Mouse (Mus musculus) urinary bladder, adult 18-20 months (tissue): ENCODE results near the gene Kri1.
A peak's percentile ranks its signal among the peaks of the same experiment; 100 is the strongest.
"Not testable (repeated sequence)": the region's sequence is repeated elsewhere in the genome, so short reads cannot be mapped to it uniquely, and the experiment has no call there.

Experiments used
- DNase-seq, 2 experiments: peaks; one replicate each; pipeline ENCODE4 v3.0.0; 2022; ENCODE audit warnings: low spot score in 2 of 2, mixed read lengths in 2 of 2

Gene Kri1

DNA sequence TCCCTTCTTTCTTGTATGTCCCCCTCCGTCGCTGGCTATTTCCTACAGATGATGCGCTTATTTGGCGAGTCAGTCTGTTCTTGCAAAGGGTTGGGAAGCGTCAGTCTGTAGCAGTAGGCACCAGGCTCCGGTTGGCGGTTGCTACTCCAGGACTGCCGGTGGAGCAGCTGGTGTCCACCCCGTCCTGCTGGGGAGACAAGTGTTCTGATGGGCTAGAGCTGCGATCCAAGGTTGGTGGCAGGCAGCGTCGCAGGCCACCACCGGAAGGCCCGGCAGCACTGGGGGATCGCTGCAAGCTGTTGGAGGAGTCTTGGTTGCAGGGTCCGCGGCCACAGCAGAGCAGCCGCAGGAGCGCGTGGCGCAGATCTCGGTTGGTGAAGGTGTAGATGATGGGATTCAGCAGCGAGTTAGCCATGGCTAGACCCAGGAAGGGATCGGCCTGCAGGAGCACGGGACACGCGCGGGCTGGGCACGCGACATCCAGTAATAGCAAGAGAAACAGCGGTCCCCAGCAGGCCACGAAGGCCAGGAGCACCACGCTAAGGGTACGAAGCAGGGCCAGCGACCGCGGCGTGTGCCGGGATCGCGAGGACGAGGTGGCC, 43.8 kb downstream of the Kri1 start:
- DNase-seq: no peak

GRCm38 (mm10) chr9:21241343-21241742, 46.4 kb downstream of the Kri1 start:
- peak; percentile 61 to 66 for DNase-seq

DNA sequence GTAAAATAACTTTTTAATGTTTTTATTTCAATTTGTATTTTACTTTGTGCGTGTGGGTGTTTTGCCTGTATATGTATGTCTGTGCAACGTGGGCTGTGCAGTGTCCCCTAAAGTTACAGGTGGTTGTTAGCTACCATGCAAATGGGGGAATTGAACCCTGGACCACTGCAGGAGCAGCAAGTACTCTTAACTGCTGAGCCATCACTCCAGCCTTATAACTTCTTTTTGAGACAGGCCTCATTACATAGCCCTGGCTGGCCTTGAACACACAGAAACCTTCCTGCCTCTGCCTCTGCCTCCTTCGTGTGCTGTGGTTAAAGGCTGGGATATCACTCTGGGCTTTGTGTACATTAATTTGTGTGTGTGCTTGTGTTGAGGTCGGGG, 48.3 kb downstream of the Kri1 start:
- no peak for DNase-seq

GRCm38 (mm10) chr9:21238733-21239464, 48.9 kb downstream of the Kri1 start, which contains the start of gene Keap1:
Gene Keap1, minus strand, starts transcription at chr9:21239361.
- DNase-seq: peak; percentile 67 to 90

DNA sequence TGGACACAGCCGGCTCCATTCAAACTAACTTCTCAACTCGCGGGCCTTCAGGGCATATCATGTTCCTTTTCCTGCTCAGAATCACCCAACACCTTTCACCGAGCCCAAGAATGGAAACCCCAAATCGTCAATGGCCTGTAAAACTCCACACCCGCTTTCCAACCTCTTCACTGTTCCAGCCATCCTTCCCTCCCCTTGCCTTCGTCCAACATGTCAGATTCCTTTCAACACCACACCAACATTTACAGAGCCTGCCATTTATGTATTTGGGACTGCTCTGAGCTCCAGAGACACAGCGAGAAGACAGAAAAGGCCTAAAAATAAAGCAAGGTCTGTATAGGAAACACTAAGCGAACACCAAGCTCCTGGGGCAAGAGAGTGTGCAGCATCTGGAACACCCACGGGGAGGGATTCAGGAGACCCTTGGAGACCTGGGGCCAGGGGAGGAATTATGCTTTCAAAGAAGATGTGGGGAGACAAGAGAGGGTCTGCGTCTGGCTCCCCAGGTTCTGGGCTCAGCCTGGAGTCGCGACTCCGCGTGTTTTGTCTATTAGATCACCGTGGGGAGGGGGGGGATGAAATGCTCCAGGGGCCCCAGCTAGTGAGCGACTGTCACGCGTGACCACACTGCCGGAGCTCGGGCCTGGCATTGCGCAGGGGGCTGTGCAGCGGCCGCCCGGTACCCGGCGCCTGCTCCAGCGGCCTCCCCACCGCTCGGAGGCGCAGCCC, 49.6 kb downstream of the Kri1 start:
- no peak for DNase-seq

- DNase-seq: no peak
Measured at GRCm38 (mm10) chr9:21237368-21238003, 50.3 kb downstream of the Kri1 start.

GRCm38 (mm10) chr9:21236991-21237367, 50.8 kb downstream of the Kri1 start:
- no peak for DNase-seq

- no peak for DNase-seq
Measured at GRCm38 (mm10) chr9:21235341-21235740, 52.4 kb downstream of the Kri1 start.

GRCm38 (mm10) chr9:21233805-21234204, 54.0 kb downstream of the Kri1 start:
- no peak for DNase-seq

DNA sequence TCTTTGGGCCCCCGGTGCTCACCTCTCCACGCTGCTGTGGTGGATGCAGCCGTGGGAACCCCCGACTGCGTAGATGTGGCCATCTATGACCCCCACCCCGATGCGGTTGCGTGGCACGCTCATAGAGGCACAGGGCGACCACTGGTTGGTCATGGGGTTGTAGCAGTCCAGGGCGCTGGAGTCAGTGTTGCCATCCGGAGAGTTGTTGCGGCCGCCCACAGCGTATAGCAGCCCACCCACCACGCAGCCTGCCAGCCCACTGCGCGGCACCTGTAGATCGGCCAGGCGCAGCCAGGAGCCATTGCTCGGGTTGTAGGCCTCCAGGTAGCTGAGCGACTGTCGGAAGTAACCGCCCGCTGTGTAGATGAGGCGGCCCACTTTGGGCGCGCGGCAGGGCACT, 54.4 kb downstream of the Kri1 start:
- DNase-seq: no peak

- no peak for DNase-seq
Measured at GRCm38 (mm10) chr9:21232867-21233266, 54.9 kb downstream of the Kri1 start.

- DNase-seq: no peak
Measured at GRCm38 (mm10) chr9:21231551-21231950, 56.2 kb downstream of the Kri1 start.

DNA sequence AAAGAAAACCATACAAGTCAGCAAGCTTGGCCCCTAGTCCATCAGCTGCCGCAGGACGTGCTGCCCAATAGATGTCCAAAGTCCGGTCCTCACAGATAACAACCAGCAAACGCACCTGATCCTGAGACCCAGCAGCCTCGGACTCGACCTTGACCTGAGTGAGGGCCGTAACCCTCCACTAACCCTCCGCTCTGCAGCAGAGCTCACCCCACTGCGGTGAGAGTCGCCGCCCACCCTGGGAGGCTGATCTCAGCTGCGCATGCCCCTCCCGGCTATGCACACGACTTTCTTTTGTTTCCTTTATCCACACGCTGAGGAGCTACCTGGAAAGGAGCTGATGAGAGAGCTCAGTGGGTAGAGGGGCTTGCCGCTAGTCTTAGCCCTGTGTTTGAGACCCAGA, 60.4 kb downstream of the Kri1 start:
- DNase-seq: no peak

- DNase-seq: no peak
Measured at GRCm38 (mm10) chr9:21225415-21225758, 62.4 kb downstream of the Kri1 start.

DNA sequence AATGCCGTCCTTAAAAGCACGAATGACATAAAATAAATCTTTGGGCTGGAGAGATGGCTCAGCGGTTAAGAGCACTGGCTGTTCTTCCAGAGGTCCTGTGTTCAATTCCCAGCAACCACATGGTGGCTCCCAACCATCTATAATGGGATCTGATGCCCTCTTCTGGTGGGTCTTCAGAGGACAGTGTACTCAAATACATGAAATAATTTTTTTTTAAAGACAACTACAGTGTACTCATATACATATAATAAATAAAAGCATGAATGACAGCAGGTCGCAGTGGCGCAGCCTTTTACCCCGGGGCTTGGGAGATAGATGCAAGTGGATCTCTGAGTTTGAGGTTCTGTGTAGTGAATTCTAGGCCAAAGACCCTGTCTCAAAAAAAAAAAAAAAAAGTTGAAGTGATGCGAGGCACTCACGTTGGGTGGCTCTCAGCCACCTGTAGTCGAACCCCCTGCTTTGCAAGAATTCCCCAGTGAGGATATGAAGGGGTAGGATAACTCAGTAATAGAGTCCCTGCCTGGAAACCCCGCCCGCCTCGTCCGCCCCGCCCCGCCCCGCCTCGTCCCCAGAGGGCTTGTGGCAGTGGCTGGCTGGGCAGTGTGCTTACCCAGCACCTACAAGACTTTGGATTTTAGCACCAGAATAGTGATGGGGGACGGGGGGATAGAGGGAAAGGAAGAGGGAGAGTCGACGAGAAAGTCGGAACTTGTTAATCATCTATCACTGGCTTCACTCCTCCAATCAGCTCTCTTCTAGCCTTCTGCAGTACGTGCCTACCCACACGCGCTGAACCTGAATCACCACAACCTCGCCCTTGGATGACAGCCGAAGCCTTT, 63.0 kb downstream of the Kri1 start:
- DNase-seq: peak; percentile 33 to 50

DNA sequence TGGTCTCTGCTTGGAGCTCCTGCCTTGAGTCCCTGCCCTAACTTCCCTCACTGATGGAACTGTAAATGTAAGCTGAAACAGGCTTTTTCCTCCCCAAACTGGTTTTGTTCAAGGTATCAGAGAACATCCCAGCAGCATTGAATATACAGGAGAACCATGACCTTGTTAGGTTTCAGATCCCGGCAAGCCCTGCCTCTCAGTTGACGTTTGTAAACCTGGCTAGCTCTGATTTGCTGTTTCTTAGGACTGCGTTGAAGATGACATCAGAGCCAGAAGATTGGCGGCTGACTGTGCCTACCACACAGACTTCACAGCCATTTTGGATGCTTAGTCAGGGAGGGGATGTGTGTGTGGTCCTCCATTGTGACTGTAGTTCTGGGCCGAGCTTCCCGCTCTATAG, 63.9 kb downstream of the Kri1 start:
- no peak for DNase-seq

DNA sequence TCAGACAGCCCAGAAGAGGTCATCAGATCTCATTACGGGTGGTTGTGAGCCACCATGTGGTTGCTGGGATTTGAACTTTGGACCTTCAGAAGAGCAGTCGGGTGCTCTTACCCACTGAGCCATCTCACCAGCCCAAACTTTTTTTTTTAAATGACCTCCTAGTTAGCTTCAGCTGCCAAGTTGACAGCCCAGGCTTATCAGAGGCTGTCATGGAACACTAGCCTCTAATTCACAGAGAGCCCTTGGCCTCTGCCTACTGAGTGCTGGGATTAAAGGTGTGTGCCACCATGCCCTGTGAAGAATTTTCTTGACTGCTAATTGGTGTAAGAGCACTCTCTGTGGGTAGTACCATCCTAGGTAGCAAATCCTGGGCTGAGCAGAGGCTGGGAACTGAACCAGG, 64.3 kb downstream of the Kri1 start:
- not testable (repeated sequence) for DNase-seq
